Mouse (Mus musculus) embryonic facial prominence, embryonic 14.5 days (tissue): ENCODE measurements around the gene Olfr1564. TPM values are rescaled to one million over a fixed set of nuclear protein-coding genes. Genes with fewer than 3 reads are reported as not detected.
"Not testable (repeated sequence)": the region's sequence is repeated elsewhere in the genome, so short reads cannot be mapped to it uniquely, and the experiment has no call there.

Experiments used
- ATAC-seq: fragments of 200-750 bp; cut with Nextera tagmentation; 2 replicates; pipeline ENCODE4 v1.8.0; 2017; ENCODE audit warnings: low read depth, moderate number of reproducible peaks, moderate TSS enrichment
- DNase-seq: peaks from one replicate; pipeline ENCODE4 v3.0.0-alpha.2; 2015; ENCODE audit warnings: low spot score
- H3K27ac ChIP-seq: fragments of 300-500 bp; sonication (generic); replicated peaks from 2 replicates; pipeline ENCODE4 v1.5.1; 2014; ENCODE audit warnings: low read depth, mild to moderate bottlenecking, low read length, moderate library complexity
- H3K27me3 ChIP-seq: fragments of 300-500 bp; sonication (generic); replicated peaks from 2 replicates; pipeline ENCODE4 v1.6.1; 2014; ENCODE audit warnings: low read length; ENCODE audit not compliant: control insufficient read depth, insufficient read depth
- H3K36me3 ChIP-seq: fragments of 300-500 bp; sonication (generic); 2 replicates; pipeline ENCODE4 v1.6.1; 2014; ENCODE audit warnings: low read length, mixed read lengths; ENCODE audit not compliant: control insufficient read depth, insufficient read depth
- H3K4me1 ChIP-seq: fragments of 300-500 bp; sonication (generic); 2 replicates; pipeline ENCODE4 v1.6.1; 2014; ENCODE audit warnings: antibody characterized with exemption, low read length; ENCODE audit not compliant: control insufficient read depth, insufficient read depth
- H3K4me2 ChIP-seq: fragments of 300-500 bp; sonication (generic); 2 replicates; pipeline ENCODE4 v1.6.1; 2014; ENCODE audit warnings: low read depth, mild to moderate bottlenecking, low read length, moderate library complexity, mixed read lengths
- H3K4me3 ChIP-seq: fragments of 300-500 bp; sonication (generic); 2 replicates; pipeline ENCODE4 v1.5.1; 2014; ENCODE audit warnings: low read depth, mild to moderate bottlenecking, low read length
- H3K9ac ChIP-seq: fragments of 300-500 bp; sonication (generic); 2 replicates; pipeline ENCODE4 v1.6.1; 2014; ENCODE audit warnings: low read depth, mild to moderate bottlenecking, low read length, moderate library complexity, mixed read lengths
- H3K9me3 ChIP-seq: fragments of 300-500 bp; sonication (generic); 2 replicates; pipeline ENCODE4 v1.6.1; 2016; ENCODE audit warnings: low read length; ENCODE audit not compliant: control insufficient read depth
- WGBS: fragments of 180-500 bp; shearing (Covaris S2); extraction: QIAGEN DNeasy Blood & Tissue Kit; methylation state at CpG from one replicate; pipeline ENCODE4 v1.1.7; 2014; 5-methylcytosine and 5-hydroxymethylcytosine counted together
- polyA plus RNA-seq: library from polyadenylated mRNA; unstranded; fragments of >200 nt; fragmentation: Nextera tagmentation; extraction: Ambion mirVana; gene quantifications from 2 replicates; pipeline ENCODE4 v1.2.1, GENCODE M21; 2014

Gene Olfr1564
- not detected in 2 replicates for polyA plus RNA-seq

DNA sequence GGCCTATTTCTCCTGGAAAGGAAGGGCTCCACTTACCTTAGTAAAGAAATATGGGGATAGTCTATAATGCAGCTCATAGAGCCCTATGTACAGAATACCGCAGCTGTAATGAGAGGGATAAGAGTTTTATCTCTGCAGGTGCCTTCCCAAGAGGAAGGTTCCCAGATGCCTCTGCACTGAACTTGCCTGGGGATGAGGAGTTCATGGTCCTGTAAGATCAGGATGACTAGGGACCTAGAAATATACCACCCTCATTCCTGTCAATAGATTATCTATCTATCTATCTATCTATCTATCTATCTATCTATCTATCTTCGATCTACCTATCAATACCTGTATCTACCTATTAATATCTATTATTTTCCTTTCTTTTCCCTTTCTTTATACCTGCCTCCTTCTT lies at the start of gene Olfr1564:
TSS of gene Olfr1564 (minus strand) at position 101 of the 400 bp plus-strand sequence.
- H3K9ac ChIP-seq: no peak within 1 kb of the TSS
- ATAC-seq (no peak), DNase-seq (no peak)
- no peaks in the 10 kb centered on the region for H3K36me3 ChIP-seq
- H3K4me1 ChIP-seq: no peaks in the 10 kb centered on the region
- no peak within 1 kb of the TSS for H3K4me2 ChIP-seq
- H3K27me3 ChIP-seq: no peaks in the 10 kb centered on the region
- WGBS: 75% methylated on average over 2 of the region's 2 CpGs
- H3K9me3 ChIP-seq: peaks cover 9% of the 10 kb centered on the region; the same call in 1 of the 2 replicates
- H3K4me3 ChIP-seq: no peak within 1 kb of the TSS
- H3K27ac ChIP-seq: no peak within 1 kb of the TSS

DNA sequence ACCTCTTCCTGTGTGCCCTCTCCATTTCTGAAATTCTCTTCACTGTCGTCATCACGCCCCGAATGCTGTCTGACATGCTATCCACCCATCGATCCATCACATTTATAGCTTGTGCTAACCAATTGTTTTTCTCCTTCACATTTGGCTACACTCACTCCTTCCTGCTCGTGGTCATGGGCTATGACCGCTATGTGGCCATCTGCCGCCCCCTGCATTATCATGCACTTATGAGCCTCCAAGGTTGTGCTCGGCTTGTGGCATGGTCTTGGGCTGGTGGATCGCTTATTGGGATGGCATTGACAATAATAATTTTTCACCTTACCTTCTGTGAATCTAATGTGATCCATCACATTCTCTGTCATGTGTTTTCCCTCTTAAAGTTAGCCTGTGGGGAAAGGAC lies 47.4 kb upstream of the Olfr1564 start:
- no peak for ATAC-seq
- H3K27ac ChIP-seq: no peak overlapping the region
- H3K4me3 ChIP-seq: no peak overlapping the region
- no peaks in the 10 kb centered on the region for H3K36me3 ChIP-seq
- H3K4me1 ChIP-seq: no peaks in the 10 kb centered on the region
- no peaks in the 10 kb centered on the region for H3K9me3 ChIP-seq
- H3K9ac ChIP-seq: no peak overlapping the region
- 83% methylated on average over 9 of the region's 9 CpGs for WGBS
- H3K27me3 ChIP-seq: no peaks in the 10 kb centered on the region
- DNase-seq: no peak
- no peak overlapping the region for H3K4me2 ChIP-seq

DNA sequence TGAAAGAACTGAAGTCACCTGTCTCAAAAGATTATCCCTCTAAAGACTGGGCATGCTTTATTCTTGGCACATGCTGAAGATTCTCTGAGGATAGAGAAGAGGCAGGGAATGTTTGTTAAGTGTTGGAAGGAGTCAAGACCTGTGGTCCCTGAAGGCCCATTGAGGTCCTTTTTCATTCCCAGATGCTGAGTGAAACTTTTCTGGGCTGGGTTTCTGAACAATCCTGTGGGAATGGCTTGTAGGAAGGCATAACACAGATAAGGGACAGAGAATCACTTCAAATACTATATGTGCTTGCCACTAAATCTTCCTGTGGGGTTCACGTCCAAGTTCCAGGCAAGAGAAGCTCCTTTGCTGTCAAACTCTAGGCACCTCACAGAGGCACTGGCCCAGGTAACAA lies 42.9 kb upstream of the Olfr1564 start, which contains the start of gene Olfr63:
TSS of gene Olfr63 (plus strand) at position 301 of the 400 bp plus-strand sequence.
- Histone ChIP-seq H3K9ac (no peak within 1 kb of the TSS), H3K27me3 (no peaks in the 10 kb centered on the region), H3K4me1 (no peaks in the 10 kb centered on the region), H3K9me3 (no peaks in the 10 kb centered on the region), H3K4me3 (no peak within 1 kb of the TSS), H3K36me3 (no peaks in the 10 kb centered on the region), H3K27ac (no peak within 1 kb of the TSS), H3K4me2 (no peak within 1 kb of the TSS)
- 75% methylated on average over 1 of the region's 1 CpGs for whole genome bisulfite sequencing
- no peak for ATAC-seq
- no peak for DNase-seq

DNA sequence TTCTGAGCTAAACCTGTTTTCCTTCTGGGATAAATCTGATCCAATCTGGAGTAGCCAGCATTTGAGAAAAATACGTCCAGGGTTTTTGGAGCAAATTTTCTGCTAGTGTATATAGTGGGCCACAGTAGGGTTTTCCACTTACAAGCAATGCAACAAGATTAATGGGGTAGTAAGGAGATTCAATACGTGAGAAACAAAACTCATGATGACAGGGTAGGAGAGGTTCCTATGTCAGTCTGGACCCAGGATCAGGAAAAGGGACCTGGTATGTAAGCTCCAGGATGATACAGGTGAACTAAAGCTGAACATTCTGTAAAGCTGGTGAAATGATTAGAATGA lies 33.8 kb upstream of the Olfr1564 start:
- not testable (repeated sequence) for H3K4me1 ChIP-seq, H3K27ac ChIP-seq, H3K9ac ChIP-seq, H3K27me3 ChIP-seq, H3K4me2 ChIP-seq, ATAC-seq, H3K36me3 ChIP-seq, H3K9me3 ChIP-seq, H3K4me3 ChIP-seq, DNase-seq
- WGBS: no CpG with 5 or more reads among the region's 2 CpGs

DNA sequence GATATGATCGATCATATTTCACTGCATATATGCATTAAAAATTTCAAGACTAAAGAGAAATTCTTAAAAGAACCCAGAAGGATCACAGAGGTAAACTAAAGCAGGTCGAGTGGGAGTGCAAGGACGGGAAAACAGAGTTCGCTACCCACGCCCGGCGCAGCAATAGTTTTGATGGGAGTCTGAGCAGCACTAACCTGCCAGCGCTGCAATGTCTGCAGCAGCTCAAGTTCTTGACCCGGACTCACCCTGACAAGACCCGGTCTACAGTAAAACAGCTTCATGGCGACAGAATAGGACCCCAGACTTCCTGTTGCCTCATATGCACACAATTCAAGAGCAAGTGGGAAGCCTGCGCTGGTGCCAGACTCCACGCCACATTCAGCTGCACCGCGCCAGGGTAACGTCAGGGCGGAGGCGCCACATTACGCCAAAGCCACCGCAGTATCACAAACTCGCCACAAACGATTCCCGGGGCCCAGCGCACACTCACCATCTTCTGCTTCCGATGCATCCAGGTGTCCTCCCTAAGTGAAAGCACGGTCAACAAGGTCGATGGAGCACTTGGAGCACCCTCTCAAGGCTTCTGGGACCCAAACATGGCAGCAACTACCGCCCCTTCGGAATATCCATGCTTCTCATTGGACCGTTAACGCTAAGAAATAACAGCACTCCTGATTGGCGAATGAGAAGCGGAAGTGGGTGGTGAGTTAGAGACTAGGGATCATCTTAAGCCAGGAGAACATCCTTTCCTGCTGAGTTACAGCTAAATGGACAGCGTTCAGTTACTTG lies 33.2 kb upstream of the Olfr1564 start, which contains the start of gene Zfp955a:
TSS of gene Zfp955a (minus strand) at position 616 of the 789 bp plus-strand sequence.
- not testable (repeated sequence) for H3K27me3 ChIP-seq, DNase-seq, H3K27ac ChIP-seq, H3K9ac ChIP-seq, H3K36me3 ChIP-seq, H3K9me3 ChIP-seq, H3K4me1 ChIP-seq, H3K4me3 ChIP-seq
- WGBS: 13% methylated on average over 1 of the region's 34 CpGs
- H3K4me2 ChIP-seq: 0 out of 2 replicates have a peak within 1 kb of the TSS, but pooled peaks have one; percentile 18
- peak; percentile 99 for ATAC-seq

DNA sequence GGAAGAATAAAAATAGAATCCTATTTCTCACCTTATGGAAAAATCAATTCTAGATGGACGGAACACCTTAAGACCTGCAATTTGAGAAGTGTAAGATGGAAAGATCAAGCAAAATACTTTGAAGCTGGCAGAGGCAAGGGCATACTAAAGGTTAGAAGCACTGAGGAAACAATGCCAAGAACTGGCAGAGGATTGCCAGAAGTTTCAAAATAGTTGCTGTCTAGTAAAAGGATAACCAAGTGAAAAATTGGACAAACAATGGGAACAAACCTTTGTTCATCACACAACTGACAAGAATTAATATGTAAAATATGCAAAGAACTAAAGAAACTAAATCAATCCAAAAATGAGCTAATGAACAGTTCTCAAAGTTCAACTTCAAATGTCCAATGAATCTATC lies 15.2 kb upstream of the Olfr1564 start:
- DNase-seq, ATAC-seq: not testable (repeated sequence)
- WGBS: 91% methylated on average over 1 of the region's 1 CpGs

DNA sequence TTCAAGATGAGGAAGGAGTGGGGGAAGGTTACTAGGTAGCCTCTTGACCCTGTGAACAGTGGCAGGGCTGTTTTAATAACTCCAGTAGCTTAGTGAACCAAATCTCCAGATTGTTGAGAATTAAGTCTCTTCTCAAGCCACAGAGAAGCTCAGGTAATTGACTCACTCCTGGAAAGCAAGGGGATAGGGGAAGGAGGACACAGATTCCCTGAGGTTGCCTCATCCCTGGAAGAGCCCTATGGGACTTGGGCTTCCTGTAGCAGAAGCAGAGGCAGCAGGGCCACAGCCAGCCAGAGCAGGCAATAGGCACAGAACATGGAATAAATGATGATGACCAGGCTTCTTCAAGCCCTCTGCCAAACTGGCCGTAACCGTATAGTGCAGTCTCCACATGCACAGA lies 30.5 kb downstream of the Olfr1564 start, which contains the start of gene Olfr239:
TSS of gene Olfr239 (plus strand) at position 301 of the 400 bp plus-strand sequence.
- not testable (repeated sequence) for H3K9ac ChIP-seq, ATAC-seq, DNase-seq, H3K36me3 ChIP-seq, H3K4me3 ChIP-seq, H3K4me1 ChIP-seq, H3K9me3 ChIP-seq, H3K4me2 ChIP-seq, H3K27me3 ChIP-seq, H3K27ac ChIP-seq
- no CpG with 5 or more reads among the region's 2 CpGs for WGBS

More for the DNA sequence above, 15.2 kb upstream of the Olfr1564 start:
- not testable (repeated sequence) for H3K4me2 ChIP-seq, H3K4me3 ChIP-seq, H3K27ac ChIP-seq, H3K4me1 ChIP-seq, H3K9ac ChIP-seq, H3K27me3 ChIP-seq
- Histone ChIP-seq H3K36me3 (peaks cover 14% of the 10 kb centered on the region), H3K9me3 (peaks cover 21% of the 10 kb centered on the region)

DNA sequence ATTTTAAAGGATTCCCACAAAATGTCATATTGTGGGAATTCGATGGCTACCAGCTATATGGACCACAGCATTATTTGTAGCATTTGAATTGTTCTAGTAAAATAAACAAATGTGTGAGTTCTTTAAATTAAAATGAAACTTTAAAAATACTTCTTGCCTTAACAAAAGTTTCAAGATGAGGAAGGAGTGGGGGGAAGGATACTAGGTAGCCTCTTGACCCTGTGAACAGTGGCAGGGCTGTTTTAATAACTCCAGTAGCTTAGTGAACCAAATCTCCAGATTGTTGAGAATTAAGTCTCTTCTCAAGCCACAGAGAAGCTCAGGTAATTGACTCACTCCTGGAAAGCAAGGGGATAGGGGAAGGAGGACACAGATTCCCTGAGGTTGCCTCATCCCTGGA lies 53.3 kb downstream of the Olfr1564 start, which contains the start of gene Olfr55:
TSS of gene Olfr55 (plus strand) at position 301 of the 400 bp plus-strand sequence.
- not testable (repeated sequence) for H3K9me3 ChIP-seq, H3K4me1 ChIP-seq, H3K36me3 ChIP-seq, ATAC-seq, H3K27me3 ChIP-seq, H3K27ac ChIP-seq, DNase-seq, H3K4me3 ChIP-seq, H3K4me2 ChIP-seq, H3K9ac ChIP-seq
- 78% methylated on average over 1 of the region's 1 CpGs for WGBS
